Mouse (Mus musculus) brain, embryonic 18.5 days (tissue): ENCODE results near the gene Sergef.

Source experiments
- DNase-seq: peaks from one replicate; pipeline ENCODE4 v3.0.0-alpha.2; 2012; ENCODE audit warnings: low read depth, low spot score

Sergef gene

DNA sequence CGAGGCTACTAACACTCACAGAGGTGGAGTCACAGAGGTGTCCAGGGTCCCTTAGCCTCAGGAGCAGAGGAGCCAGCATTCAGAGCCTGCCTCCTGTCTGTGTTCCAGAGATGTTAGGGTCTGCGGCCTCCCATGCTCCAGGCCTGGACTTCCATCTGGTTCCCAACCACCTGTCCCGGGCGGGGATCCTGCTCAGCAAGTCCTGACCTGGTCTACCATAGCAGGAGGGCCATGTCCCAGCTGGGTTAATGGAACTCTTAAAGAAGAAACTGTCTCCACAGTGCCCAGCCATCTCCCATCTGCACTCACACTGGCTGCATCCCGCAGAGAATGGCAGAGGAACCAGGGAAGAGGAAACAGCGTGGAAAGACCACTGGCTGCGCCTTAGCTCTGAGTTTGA, 234.9 kb downstream of the Sergef start:
- no peak for DNase-seq

DNA sequence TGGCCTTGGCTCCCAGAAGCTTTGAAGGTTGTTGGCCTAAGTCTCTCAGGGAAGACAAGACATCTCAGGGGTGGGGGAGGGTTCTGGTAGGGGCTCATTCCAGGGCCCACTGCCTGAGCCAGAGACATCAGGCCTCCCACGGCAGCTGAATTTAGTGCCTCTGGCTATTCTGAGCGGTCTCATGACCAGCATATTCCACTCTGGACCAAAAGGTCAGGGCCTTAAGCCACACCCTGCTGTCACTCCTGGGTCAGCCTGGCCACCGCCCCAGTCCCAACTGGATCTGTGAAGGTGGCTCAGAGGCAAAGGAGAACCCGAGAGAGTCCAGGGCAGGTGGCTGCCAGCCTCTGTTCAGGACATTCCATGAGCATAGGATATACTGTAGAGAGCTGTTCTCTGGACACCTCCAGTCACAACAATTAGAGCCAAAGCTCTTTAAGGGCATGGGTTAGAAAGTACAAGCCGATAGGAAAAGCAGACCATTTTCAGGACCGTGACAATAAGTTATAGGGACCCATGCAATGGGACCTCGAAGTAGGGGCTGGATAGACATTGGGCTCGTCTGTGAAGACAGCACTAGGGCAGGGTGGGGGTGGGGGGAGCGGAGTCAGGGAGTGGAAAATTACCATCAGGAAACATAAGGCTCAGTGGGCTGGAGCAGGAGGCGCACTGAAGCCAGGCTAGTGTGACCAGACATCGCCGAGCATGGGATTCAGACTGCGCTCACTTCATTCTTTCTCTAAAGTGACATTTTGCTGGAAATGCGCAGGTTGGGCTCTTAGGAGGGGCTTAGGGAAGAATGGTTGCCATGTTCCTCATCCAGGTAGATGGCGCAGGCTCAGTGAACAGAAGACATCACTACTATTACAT, 235.8 kb downstream of the Sergef start:
- no peak for DNase-seq

- no peak for DNase-seq
Observed at GRCm38 (mm10) chr7:46401371-46402180, 238.0 kb downstream of the Sergef start.

- no peak for DNase-seq
Observed at GRCm38 (mm10) chr7:46400346-46400745, 239.3 kb downstream of the Sergef start.

DNA sequence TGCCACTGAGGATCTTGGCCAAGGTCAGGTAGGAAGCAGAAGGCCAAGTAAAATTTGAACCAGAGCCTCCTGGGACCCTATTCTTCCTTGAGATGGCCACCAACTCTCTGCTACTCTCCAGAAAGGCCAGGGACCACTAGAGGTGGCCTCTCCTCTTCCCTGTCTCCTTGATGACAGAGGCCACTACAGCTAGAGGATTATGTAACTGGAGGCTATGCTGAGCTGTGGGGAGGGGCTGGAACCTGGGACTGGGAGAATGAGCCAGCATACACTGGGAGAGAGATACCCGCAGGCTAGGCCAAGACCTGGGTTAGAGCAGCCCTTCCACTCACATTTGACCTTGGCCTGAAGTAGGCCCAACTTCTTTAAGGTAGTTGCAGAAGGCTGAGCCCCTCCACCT, 239.9 kb downstream of the Sergef start:
- DNase-seq: no peak

- no peak for DNase-seq
Observed at GRCm38 (mm10) chr7:46398612-46399011, 241.0 kb downstream of the Sergef start.

DNA sequence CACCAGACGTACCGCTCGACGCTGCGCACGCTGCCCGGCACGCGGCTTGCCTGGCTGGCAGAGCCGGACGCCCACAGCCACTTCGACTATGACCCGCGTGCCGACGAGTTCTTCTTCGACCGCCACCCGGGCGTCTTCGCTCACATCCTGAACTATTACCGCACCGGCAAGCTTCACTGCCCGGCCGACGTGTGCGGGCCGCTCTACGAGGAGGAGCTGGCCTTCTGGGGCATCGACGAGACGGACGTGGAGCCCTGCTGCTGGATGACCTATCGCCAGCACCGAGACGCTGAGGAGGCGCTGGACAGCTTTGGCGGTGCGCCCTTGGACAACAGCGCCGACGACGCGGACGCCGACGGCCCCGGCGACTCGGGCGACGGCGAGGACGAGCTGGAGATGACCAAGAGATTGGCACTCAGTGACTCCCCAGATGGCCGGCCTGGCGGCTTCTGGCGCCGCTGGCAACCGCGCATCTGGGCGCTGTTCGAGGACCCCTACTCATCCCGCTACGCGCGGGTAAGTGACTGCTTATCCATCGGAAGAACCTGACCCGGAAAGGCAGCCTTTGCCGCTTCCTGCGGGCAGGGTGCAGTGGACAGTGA, 241.8 kb downstream of the Sergef start:
- DNase-seq: no peak

DNA sequence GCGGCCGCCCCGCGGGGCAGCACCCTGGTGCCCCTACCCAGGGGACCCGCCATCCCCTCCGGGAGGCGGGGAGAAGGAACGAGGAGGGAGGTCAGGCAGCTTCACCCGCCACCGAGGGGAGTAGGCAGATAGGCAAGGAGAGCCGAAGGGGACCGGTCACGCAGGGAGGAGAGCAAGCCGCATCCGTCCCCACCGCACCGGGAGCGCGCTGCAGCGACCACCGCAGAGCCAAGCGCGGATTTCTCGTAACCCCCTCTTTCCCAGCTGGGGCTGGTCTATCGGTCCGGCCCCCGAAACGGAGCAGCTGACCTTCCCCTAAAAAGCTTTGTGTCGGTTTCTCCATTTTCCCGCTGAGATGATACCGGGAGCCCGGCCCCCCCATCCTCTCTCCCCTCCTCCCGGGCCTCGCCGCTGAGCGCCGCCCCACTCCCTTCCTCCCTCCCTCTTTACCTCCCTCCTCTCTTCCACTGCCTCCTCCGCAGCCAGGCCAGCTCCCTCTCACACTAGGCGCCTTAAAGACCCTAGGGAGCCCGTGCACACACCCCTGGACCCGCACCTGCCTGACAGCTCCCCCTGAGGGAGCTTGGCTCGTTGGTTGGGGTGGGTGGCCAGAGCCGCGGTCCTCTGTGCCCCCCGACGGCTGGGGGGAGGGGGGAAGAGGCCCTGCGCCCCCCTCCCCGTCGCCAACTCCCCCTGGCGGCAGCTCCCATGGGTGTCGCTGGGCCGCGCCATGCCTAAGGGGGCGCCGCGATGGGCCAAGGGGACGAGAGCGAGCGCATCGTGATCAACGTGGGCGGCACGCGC, 242.5 kb downstream of the Sergef start:
- DNase-seq: no peak

DNA sequence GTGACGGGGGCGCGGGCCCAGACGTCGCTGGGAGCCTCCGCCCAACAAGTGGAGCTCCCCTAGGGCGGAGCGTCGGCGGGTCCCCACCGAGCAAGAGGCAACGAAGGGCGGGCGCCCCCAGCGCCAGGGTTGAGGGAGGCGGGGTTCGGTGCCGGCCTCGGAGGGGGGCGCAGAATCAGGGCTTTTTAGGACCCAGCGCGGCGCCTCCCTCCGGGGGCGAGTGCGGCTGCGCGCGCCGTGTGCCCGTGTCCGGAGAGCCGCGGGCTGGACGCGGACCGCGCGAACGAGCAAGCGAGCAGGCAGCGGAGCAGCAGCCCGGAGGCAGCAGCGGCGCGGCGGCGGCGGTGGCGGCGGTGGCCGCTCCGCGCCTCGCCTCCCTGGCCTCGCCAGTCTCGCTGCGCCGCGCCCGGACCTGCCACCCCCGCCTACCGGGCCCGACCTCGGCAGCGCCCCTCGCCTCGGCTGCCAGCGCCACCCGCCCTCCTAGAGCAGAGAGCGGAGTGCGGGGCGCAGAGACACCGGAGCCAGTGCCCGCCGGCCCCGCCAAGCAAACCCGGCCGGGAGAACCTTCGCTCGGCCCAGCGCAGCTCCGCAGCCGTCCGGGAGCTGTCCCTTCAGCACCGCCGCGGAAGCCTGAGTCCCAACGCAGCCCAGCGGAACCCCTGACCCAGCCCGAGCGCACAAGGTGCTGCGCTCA, 243.2 kb downstream of the Sergef start, which contains the start of gene Kcnc1:
Gene Kcnc1 (plus strand): TSS at position 267 of the 697 bp plus-strand sequence.
- DNase-seq: no peak

GRCm38 (mm10) chr7:46395571-46395970, 244.0 kb downstream of the Sergef start:
- DNase-seq: no peak

DNA sequence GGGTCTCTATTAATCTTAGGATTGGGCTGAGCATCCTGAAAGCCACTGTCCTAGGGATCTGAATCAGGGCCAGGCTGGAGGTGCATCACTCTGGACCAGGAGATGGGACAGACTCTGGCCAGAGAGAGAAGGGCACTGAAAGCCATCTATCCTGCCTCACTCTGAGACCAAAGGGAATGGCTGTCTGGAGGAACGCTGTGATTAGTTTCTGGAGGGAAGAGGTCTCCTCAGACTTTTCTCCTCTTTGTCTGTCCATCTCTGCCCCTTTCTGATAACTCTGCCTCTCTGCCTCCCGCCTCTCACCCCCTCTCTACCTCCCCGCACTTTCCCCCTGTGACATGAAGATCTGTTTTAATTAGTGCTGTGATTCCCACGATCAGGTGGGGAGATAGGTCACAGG, 244.7 kb downstream of the Sergef start:
- DNase-seq: no peak

DNA sequence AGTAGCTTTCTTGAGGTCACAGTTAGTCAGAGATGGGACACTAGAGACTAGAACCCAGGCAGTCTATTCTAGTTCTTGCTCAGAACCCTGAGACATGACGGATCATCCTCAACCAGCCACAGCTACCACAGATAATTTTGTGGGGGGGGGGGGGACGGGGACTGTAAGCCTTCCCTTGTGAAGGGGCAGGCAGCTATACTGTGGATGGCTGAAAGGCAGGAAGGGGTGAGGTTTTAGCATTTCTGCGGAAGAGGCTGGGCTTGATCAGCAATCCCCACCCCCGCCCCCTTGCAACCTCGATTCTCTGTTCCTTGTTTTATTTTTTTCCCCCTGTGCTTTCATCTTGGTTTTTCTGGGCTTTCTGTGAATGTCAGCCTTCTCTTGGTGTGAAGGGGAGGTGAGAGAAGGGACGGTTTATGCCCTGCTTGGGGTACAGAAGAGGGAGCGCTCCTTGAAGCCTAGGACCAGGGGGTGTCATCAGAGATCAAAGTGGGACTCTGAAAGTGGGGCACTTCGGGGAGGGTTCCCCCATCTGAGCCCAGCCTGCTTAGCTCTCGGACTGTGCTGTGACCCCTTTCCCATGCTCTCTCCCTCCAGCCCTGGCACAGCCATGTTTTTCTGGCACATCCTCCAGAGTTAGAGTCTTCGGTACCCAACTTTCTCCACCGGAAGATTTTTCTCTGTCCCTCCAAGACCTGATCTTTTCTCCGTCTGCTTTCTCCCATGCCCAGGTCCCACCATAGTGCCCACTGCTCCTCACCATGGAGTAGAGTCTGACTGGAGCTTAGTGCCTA, 245.7 kb downstream of the Sergef start:
- no peak for DNase-seq
